Comparison of ENCODE assay signal across 8 mouse cellular contexts in genomic region chrX:134058040-134058875, GRCm38 (mm10). TPM values are rescaled to one million over a fixed set of nuclear protein-coding genes. Genes with fewer than 3 reads are reported as not detected.
DNase-seq lines count a peak whose midpoint lies in the region; ATAC-seq lines count a peak whose summit lies in the region.

No protein-coding gene starts in this region.

- H3K36me3 ChIP-seq in neural tube, embryonic 11.5 days (ENCODE audit: control insufficient read depth, insufficient read depth, low read length), result no peaks in the 10 kb centered on the region
- H3K36me3 ChIP-seq in intestine, embryonic 16.5 days (ENCODE audit: control insufficient read depth, insufficient read depth, low read length), result no peaks in the 10 kb centered on the region
- H3K36me3 ChIP-seq in neural tube, embryonic 13.5 days, result peaks cover 12% of the 10 kb centered on the region

- no peaks in the 10 kb centered on the region for H3K9me3 ChIP-seq in neural tube, embryonic 11.5 days (ENCODE audit: control insufficient read depth, low read length)
- no peaks in the 10 kb centered on the region for H3K9me3 ChIP-seq in intestine, embryonic 16.5 days (ENCODE audit: control insufficient read depth, low read length)
- no peaks in the 10 kb centered on the region for H3K9me3 ChIP-seq in neural tube, embryonic 13.5 days

- H3K4me1 ChIP-seq in neural tube, embryonic 11.5 days (ENCODE audit: control insufficient read depth, insufficient read depth, low read length), result no peaks in the 10 kb centered on the region
- no peaks in the 10 kb centered on the region for H3K4me1 ChIP-seq in intestine, embryonic 16.5 days (ENCODE audit: control insufficient read depth, insufficient read depth, low read length)
- peaks cover 7% of the 10 kb centered on the region for H3K4me1 ChIP-seq in neural tube, embryonic 13.5 days (replicated peaks)

- DNase-seq in cerebellum, adult 9-11 months, result peak; percentile 25
- no peak for DNase-seq in cerebellum, adult 11 months
- DNase-seq in neural tube, embryonic 11.5 days (ENCODE audit: low spot score), result no peak
- no peak for DNase-seq in neural tube, embryonic 10.5 days (ENCODE audit: extremely low spot score, low spot score)
- no peak for DNase-seq in c-Kit-positive CD71-positive TER-119-positive erythroid progenitor cells, embryonic 14.5 days (ENCODE audit: low spot score)
- DNase-seq in ovary, postnatal 10 days (ENCODE audit: low spot score), result no peak

- no peak for ATAC-seq in neural tube, embryonic 11.5 days (ENCODE audit: insufficient read depth, low FRiP score, low TSS enrichment)
- ATAC-seq in intestine, embryonic 16.5 days, result peak; percentile 9
- peak; percentile 5; the same call in 1 of the 2 replicates for ATAC-seq in neural tube, embryonic 13.5 days (ENCODE audit: low read depth)

- 81% methylated on average over 14 of the region's 14 CpGs for WGBS in neural tube, embryonic 11.5 days
- WGBS in intestine, embryonic 16.5 days, result 68% methylated on average over 14 of the region's 14 CpGs
- WGBS in neural tube, embryonic 13.5 days, result 74% methylated on average over 14 of the region's 14 CpGs

- no peak overlapping the region for H3K9ac ChIP-seq in neural tube, embryonic 11.5 days (ENCODE audit: low read length)
- no peak overlapping the region for H3K9ac ChIP-seq in intestine, embryonic 16.5 days (ENCODE audit: low read depth, low read length)
- H3K9ac ChIP-seq in neural tube, embryonic 13.5 days, result 0 out of 2 replicates have a peak overlapping the region, but pooled peaks have one; percentile 47

- peak overlapping the region; percentile 28 for H3K4me2 ChIP-seq in neural tube, embryonic 11.5 days (ENCODE audit: low read depth)
- H3K4me2 ChIP-seq in intestine, embryonic 16.5 days (ENCODE audit: low read depth, low read length), result peak overlapping the region; percentile 33
- H3K4me2 ChIP-seq in neural tube, embryonic 13.5 days, result peak overlapping the region; percentile 41

- H3K4me3 ChIP-seq in neural tube, embryonic 11.5 days (ENCODE audit: low read depth, low read length), result peak overlapping the region; percentile 54; the same call in 1 of the 2 replicates
- peak overlapping the region; percentile 64 for H3K4me3 ChIP-seq in intestine, embryonic 16.5 days (ENCODE audit: low read length)
- peak overlapping the region; percentile 58 for H3K4me3 ChIP-seq in neural tube, embryonic 13.5 days

- H3K27ac ChIP-seq in neural tube, embryonic 11.5 days (ENCODE audit: low read depth, low read length), result no peak overlapping the region
- no peak overlapping the region for H3K27ac ChIP-seq in intestine, embryonic 16.5 days (ENCODE audit: low read length)
- no peak overlapping the region for H3K27ac ChIP-seq in neural tube, embryonic 13.5 days (replicated peaks)

- H3K27me3 ChIP-seq in neural tube, embryonic 11.5 days (ENCODE audit: control insufficient read depth, insufficient read depth, low read length), result no peaks in the 10 kb centered on the region
- H3K27me3 ChIP-seq in intestine, embryonic 16.5 days (replicated peaks; ENCODE audit: control insufficient read depth, insufficient read depth, low read length), result no peaks in the 10 kb centered on the region
- no peaks in the 10 kb centered on the region for H3K27me3 ChIP-seq in neural tube, embryonic 13.5 days

RNA-seq across cellular contexts. Expression of gene Cstf2, which starts 0.7 kb away (rescaled TPM):
- polyA plus RNA-seq in neural tube, embryonic 11.5 days (2014; fragmentation: Nextera tagmentation; extraction: Ambion mirVana), result 74.0 and 75.2 TPM in 2 replicates
- polyA plus RNA-seq in intestine, embryonic 16.5 days (2015; fragmentation: Nextera tagmentation; extraction: Ambion mirVana), result 33.5 and 34.2 TPM in 2 replicates
- 53.4 and 55.4 TPM in 2 replicates for polyA plus RNA-seq in neural tube, embryonic 13.5 days (2015; fragmentation: Nextera tagmentation; extraction: Ambion mirVana)
